Mouse (Mus musculus): ENCODE results near the gene 1700012A03Rik. TPM values are rescaled to one million over a fixed set of nuclear protein-coding genes. Genes with fewer than 3 reads are reported as not detected.

1700012A03Rik gene
- polyA plus RNA-seq (2012; rRNA removed), result not detected in 2 replicates

DNA sequence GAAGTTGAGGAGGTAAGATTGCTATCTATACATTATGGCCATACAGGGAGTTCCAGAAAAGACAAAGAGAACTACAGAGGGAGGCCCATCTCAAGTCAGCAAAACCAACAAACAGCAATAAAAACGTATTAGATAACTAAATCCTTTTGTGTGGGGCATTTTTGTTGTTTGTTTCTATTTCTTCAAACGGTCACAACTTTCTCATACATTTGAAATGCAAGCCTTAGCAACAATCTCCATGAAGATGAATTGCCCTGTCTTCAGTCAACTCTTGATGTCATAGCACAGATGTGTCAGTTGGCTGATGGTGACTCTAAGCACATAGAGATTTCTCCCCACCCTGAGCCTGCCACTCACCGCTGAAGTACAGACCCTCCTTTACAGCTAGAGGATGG lies at the start of gene 1700012A03Rik:
Gene 1700012A03Rik (plus strand): TSS at position 296 of the 395 bp plus-strand sequence.

